Mouse (Mus musculus) hindlimb bud, embryonic 11.5 days (tissue): Measurements from ENCODE around the gene Foxred2.
A peak's percentile ranks its signal among the peaks of the same experiment; 100 is the strongest.

Source experiments
- DNase-seq: peaks from one replicate; pipeline ENCODE4 v3.0.0-alpha.2; 2012; ENCODE audit warnings: low read depth, low spot score; ENCODE audit errors: extremely low spot score

The Foxred2 gene

DNA sequence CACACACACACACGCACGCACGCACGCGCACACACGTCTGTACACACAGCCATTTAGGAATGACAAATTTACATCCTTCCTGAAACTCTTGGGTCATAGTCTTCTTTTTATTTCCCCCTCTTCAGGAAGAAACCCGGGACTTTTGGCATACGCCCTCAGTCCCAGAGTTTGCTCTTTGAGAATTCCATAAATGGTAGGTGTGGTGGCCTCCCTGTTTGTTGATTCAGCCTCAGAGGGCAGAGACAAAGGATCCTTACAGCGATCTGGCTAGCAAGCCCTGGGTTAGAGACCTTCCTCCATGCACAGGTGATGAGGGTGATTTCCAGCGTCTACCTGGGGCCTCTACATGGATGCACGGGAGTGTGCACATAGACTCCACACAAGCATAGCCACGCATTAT, 37.1 kb downstream of the Foxred2 start:
- no peak for DNase-seq

DNA sequence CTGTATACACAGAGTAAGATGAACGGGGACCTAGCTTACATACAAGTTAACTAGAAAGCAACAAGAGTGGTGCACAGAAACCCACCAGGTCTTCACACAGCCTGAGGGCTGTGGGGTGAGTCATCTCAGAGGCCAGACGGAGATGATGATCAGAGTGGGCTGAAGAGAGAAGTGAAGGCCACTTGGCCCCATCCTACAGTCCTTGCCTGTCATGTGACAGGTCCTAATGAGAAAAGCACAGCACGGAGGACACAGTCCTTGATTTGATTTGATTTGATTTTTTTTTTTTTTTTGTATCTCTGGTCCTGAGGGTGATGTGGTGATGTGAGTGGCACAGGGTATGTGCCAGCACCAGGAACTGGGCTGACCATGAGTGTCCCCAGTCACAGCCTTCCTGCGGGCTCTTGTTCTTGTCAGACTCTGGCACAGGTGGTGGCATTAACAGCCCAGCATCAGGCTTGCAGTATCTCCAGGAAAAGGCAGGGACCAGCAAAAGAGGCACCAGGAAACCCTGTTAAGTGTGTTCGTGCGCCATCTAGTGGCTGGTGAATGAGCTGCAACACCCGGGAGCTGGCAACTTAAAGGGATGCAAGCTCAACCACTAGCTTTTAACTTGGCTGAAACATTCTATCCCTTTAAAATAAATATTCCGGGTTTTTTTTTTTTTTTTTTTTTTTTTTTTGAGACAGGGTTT, 39.5 kb downstream of the Foxred2 start:
- peak; percentile 81 for DNase-seq

DNA sequence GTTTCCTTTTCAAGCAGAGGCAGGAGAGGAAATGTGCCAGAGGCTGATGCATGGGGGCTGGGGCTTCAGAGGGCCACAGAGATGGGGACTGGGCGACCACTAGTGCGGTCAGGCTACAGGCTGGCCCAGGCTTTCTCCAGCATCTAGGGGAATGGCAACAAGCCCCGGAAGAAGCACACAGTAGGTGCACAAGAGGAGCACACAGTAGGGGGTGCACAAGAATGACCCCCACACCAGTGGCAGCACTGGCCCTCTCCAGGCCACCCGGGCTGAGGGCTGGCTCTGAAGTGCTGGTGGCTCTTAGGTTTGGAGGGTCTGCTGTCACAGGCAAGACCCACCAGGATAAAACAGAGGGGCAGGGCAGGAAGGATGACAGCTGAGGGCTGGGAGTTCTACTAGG, 41.2 kb downstream of the Foxred2 start:
- no peak for DNase-seq

DNA sequence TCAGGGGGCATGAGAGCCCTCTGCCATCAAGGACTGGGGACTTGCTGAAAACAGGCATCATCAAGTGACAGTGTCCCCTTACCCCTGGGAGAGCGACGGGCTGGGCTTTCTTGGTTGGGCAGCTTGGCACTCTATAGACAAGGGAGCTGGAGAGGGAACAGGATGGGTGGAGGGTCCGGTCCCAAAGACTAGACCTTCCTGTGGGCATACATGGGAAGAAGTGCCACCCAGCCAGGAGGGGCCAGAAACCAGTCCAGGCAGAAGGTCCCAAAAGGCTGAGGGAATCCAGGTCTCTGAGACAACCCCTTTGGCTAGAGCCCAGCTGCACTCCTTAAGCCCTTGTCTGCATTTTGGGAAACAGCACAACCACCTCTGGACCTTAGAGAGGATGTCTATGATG, 42.0 kb downstream of the Foxred2 start:
- no peak for DNase-seq

DNA sequence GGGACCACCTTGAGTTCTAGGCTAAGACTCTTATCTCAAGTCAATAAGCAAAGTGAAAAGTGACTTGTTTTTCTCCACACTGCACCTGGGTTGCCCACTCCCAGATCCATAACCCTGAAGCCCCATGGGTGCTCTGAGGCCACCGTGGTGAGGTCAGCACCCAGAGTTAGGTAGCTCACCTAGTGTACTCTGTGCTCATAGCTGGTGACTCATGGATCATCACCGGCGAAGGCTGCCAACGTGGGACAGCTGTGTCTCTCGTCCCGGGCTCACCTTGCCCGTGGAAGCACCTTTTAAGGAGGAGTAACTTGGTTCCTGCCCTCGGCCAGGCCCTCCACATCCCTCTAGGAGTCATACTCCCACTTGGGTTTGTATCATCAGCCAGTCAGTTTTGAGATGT, 43.5 kb downstream of the Foxred2 start:
- DNase-seq = no peak

DNA sequence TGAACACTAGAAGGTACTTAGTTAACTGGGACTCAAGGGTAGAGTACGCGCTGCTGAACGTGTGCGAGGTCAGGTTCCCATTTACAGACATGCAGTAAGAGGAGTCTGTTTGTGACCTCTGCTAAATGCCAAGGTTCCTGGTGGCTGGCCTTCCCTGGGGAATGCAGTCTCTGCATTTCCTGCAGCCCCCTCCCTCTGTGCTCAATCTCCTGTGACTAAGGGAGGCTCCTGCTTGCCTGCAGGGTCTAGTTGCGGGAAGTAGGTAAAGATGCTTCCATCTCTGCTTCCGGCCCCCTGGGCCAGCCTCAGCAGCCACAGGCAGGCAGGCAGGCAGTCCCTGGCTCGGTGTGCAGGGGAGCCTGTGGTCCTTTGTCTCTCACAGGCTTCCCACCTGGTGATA, 43.9 kb downstream of the Foxred2 start:
- no peak for DNase-seq

DNA sequence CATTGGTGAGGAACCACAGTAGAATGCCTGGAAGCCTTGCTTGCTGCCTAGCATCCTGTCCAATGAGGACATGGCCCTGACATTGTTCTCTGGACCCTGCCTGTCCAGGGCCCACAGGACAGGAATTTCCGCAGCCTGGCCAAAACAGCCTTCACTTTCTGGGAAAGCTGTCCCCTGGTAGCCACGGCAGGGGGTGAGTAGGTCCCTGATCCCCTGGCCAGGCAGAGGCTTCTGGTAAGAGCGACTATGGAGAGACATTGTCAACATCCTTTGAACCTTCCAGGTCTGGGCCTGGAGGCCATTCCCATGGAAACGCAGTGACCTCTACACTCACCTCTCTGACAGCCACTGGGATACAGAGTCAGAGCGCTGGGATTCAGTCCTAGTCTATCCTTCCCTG, 44.5 kb downstream of the Foxred2 start:
- no peak for DNase-seq

DNA sequence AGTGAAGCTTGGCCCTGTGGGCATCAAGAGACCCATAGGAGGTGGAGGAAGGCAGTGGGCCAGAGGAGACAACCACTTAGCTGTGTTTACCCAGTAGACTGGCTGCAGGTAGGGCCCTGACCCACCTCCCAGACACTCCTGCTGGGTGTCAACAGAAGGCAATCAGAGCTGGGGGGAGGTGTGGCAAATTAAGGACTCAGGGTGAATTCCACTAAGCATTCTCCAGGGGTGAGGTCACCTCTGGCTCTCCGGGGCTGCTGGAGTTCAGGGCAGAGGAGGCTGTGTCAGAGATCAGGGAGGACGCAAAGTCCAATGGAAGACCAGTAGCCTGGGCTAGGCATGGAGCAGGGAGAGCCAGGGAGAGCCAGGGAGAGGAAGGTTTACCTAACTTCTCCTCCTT, 45.5 kb downstream of the Foxred2 start:
- DNase-seq = no peak

DNA sequence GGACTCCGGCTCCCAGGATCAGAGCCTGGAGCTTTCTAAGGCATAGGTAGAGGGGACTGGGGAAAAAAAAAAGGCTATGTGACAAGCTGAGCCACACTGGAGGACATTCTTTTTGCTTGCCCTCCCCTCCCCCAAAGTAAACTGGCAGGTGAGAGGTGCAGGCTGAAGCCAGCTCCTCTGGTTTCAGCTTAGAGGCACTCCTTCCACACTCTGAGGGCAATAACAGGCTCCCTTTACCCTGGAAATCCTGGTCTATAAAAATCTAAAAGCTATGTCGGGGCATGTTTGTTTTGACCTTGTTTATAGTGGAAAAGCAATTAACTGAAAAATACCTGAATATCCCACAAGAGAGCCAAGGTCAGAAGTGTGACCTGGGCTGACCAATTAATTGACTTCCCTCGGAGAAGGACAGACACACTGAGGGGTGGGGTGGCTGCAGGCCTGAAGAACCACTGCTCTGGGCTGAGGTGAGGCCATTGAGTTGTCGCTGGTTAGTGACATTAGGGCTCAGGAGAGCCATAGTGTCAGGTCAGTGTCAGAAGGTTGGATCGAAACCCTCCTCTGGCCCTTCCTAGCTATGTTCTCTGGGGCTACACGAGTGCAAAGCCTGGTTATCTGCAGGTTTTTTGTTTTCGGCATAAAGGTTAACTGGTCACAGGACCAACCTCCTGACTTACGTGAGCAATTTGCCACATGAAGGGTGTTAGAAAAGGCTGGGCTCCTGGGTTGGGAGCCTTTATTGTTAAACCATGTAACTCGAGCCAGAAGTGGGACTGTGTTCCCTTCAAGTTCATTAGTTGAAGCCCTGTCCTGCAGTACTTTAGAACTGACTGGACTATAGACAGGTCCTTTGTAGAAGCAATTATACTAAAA, 48.6 kb downstream of the Foxred2 start:
- no peak for DNase-seq

DNA sequence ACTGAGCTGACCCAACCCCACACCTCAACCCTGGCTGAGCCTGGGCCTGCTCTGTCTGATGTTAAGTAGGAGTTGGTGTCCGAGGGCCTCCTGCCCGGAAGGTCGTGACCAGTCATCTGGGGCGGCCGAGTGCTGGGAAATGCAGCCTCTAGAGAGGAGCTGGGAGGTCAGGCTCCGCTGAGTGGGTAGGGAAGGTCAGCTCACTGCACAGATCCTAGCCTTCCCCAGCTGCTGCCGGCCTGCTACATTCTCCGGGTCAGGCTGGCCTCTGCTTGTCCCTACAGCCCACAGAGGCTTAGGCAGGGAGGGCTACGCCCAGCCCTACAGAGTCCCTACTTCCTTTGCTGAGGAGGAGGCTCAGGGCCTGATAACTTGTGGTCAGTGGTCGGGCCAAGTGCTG, 50.0 kb downstream of the Foxred2 start:
- no peak for DNase-seq

DNA sequence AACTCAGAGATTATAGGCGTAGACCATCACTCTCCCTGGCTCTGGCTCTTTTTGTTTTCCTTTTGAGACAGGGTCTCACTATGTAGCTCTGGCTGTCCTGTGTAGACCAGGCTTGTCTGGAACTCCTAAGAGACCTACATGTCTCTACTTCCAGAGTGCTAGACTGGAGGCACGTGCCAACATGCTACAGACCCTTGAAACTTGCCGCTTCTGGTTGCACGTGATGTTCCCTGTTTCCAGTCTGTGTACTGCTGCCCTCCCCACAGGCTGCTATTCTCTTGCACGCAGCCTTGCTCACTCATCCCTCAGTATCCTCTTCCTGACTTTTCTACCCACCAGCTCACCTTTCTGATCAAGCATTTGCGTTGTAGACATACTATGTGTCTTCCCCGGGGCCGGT, 50.4 kb downstream of the Foxred2 start:
- DNase-seq = no peak

DNA sequence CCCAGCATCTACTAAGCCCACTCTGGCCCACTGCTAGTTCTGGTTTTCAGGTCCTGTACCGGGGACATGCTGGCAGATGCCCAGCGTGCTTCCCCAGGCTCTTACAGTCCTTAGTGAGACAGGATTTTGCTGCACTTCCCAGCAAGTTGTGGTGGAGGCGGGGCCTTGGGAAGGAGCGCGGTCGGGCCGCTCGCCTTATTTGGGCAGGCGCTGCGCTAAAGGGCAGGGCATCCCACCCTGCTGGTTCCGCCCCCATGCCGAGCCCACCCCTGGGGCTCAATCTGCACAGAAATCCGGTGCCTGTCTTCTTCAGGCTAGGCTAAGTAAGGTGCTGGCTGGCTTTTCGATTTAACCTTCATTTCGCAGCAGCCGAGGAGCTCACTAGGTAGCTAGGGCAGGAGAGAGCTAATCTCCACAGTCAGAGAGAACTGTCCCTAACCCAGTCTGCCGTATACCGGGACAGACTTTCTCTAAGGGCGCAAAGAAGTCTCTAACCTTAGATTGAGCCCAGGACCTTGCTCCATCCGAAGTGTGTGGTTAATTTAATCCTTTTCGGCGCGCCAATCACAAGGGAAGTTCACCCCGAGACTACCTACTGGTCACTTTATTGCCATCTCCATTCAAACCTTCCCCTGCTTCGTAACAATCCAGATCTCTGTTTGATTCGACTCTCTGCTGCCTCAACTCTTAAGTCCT, 51.1 kb downstream of the Foxred2 start:
- no peak for DNase-seq

DNA sequence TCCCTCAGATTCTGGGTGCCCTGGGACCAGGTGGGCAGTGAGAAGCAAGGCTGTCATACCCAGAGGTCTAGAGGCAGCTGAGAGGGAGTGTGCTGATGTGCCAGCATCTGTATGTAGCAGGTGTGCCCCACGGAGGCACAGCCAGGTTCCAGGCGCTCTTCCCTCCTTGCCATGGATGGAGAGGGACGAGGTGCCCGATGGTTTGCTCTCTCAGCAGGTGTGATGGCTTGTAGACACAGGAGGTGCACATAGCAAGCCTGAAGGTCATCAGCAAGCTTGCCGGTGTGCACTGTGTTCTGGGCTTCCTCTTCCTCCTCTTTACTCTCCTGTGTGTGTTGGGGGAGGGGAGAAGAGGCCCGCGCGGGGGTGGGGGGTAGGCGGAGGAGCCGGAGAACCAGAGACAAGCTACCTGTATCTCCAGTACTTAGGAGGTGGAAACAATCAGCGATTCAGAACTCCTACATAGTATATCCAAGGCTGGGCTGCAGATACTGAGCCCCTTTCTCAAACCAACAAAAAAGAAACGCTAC, 52.1 kb downstream of the Foxred2 start:
- DNase-seq = no peak

DNA sequence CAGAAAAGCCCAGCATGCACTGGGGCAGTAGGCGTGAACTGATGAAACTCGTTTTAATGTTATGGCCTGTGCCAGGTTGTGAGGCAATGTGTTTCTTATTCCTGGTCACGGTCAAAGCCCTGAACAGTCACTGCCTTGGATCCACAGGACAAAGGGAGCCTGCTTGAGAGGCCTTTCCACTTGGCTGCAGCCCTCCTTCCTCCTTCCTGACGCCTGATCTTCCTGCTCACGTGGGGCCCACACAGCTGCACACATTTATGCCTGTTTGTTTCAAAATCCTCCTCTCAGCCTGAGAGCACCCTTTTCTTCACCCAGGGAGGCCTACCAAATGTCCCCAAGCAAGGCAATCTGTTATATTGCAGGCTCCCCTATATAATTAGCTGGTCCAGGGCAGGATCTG, 53.3 kb downstream of the Foxred2 start:
- no peak for DNase-seq

DNA sequence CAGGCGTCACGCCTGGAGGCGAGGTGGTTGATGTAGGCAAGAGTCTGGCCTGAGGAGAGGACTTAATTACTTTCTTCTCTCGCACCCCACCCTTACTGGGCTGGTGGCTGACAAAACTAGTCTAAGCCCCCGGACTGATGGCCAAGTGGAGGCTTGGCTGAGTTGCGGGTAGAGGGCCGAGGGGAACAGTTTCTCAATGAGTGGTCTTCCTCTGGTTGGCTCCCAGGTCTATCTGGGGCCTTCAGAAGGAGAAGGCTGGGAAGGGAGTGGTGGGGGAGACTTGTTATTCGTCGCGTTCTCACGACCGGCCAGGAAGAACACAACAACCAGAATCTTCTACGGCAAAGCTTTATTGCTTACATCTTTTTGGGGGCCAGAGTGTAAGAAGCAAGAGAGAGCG, 61.6 kb downstream of the Foxred2 start:
- DNase-seq = no peak

DNA sequence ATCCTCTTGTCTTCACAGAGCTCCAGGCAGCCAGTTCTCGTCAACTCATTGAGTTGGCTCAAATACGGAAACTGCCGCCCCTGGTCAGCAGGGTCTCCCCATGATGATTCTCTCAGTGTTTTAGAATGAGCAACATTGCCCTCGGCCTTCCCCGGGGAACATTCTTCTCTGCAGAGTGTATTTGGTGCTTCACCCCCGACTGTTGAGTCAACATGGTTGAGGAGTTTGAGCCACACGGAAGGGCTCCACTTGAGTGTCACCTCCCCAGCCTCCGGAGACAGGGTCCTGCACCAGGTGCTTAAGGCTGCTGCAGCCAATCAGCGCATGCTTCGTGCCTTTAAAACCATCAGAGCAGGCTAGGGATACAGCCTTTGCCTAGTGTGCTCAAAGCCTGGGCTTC, 63.2 kb downstream of the Foxred2 start:
- no peak for DNase-seq

DNA sequence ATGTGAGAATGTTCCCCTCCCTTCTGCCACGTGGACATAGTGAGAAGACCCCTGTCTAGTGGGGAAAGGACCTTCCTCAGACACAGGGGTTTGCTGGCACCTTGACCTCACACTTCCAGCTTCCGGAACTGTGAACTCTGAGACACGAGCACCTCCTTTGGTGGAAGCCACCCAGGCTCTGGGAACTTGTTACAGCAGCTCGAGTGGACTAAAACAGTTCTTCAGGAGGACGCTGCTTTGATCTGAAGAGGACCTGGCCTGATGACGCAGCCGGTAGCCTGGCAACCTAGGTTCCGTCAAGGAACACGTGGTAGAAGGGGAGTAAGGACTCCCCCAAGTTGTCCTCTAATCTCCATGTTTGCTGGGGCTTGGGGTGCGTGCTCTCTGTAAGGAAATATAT, 64.1 kb downstream of the Foxred2 start:
- DNase-seq = no peak

DNA sequence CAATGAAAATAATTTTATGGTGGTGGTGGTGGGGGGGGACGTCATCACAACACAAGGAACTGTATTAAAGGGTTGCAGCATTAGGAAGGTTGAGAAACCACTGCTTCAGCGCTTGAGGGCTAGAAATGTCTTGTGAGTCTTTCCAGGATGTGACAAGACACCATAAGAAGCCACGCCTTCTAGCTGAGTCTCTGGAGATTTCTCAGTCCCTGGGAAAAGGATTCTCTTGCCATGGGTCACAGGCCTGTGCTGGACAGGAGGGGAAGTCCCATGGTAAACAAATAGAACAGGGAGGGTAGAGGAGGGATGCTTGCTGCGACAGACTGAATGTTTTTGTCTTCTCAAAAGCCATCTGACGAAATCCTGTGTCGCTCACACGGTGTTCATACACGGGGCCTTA, 64.8 kb downstream of the Foxred2 start:
- no peak for DNase-seq
